Mouse (Mus musculus): ENCODE measurements around the gene Avpr2. TPM values are rescaled to one million over a fixed set of nuclear protein-coding genes. Genes with fewer than 3 reads are reported as not detected.

Avpr2 gene
- polyA plus RNA-seq (2015; fragmentation: Illumina TruSeq; extraction: RNeasy Lipid Tissue Mini Kit (QIAGEN cat#74804); ENCODE audit: low read depth, low replicate concordance): not detected

DNA sequence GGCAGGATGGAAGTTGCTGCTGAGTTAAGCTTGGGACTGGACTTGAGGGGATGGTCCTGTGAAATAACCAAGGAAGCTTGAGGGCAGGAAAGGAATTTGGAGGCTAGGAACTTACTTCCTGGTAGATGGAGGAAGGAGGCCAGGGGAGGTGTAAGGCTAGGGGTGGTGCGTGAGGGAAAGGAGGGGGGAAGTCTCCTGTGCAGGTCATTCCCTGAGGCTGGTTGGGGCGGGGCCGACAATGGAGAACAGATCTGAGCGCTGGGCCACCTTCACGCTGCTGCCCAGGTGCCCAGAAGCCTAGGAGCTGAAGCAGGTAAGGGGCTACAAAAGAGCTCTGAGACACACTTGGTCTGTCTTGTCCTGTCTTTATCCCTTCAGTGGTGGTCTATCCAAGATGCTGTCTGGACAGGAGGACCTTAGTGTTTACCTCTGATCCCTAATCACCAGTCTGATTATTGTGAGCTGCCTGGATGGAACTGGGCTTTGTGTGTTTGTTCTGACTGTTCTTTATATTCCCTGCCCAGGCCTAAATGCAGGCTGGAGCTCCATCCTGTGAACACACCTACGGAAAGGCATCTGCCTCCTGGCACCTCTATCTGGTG is at the start of gene Avpr2:
Avpr2 (plus strand) TSS at position 552 of the 602 bp plus-strand sequence.

DNA sequence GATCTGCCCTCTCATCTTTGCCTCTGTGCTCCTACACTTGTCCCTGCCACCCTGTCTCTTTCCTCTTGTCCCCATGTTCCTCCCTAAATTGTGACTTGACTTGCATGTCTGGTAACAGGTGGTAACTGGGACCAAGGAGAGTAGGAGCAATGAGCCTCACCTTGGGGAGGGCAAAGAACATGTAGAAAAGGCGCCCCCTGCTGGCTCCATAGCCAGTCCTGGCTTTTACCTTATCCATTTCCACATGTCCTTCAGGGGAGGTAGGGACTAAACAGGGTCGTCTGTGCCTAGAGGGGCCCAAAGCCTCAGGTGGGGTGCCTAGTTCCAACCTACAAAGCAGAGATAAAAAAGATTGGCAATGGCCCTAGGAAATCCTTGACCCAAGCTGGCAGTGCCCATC is 3.8 kb downstream of the Avpr2 start, which contains the start of gene L1cam:
L1cam (minus strand) TSS at position 387 of the 400 bp plus-strand sequence.

DNA sequence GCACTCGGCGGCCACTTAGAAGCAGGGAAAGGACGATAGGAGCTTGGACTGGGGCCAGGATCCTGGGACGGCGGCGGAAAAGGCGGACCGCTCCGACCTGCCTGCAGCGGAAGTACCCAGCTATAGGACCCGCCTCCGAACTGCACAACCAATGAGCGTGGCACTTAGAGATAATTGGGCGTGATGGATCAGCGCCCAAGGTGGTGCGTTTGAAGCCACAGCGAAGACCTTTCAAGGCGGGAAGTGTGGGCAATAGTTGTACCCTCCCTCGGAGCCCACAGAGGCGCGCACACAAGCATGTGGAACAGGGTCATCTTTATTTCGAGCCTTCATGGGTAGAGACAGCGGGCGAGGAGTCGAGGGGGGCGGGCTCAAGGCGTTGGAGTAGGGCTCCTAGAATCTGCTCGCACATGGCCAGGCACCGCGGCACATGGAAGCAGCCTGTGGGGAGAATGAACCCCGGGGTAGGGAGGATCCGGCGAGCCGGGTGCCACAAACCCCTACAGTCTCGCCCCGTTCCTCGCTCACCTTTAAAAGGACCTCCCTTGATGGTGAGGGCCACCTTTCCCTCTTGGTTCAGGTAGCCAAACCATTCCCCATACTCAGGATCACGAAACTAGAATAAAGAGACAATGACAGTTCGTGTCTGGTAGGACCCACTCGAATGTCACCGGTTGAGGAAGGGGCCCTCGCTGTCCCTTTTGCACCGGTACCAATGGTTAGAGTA is 30.1 kb downstream of the Avpr2 start, which contains the start of the genes Arhgap4 and Naa10:
Arhgap4 (minus strand) TSS at position 48 of the 727 bp plus-strand sequence.
Naa10 (minus strand) TSS at position 122 of the 727 bp plus-strand sequence.

DNA sequence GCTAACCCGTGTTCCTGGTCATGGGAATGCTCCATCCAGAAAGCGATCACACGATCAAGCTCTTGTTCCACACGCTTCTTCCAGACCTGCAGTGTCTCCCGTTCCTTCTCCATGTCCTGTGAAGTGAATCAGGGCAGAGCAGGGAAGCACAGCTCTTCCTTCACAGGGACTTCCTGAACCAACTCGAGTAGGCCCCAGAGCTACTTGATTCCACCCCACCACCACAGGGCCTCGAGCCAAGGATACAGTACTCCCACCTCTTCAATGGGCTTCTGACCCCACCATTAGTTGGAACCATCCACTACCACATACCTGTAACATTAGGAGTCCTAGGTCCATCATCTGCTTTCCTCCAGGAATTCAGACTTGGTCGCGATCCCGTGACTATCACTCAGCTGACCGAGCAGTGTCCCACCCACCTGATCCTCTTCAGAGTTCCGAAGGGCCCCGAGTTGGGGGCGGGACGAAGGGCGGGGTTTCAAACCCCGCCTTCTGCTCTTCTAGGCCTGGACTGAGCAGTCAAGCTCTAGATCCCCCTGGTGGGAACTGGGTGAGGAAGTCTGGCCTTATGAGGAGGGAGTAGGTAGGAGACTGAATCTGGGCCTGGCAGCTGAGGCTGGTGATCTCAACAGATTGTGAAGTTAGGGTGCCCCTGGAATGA is 38.6 kb downstream of the Avpr2 start, which contains the start of gene Renbp:
Renbp (minus strand) TSS at position 449 of the 661 bp plus-strand sequence.

Other genes starting within 250 kb of the Avpr2 start
- 115 TPM for gene Pnck, start 232.0 kb upstream of the Avpr2 start, polyA plus RNA-seq (2015; fragmentation: Illumina TruSeq; extraction: RNeasy Lipid Tissue Mini Kit (QIAGEN cat#74804); ENCODE audit: low read depth, low replicate concordance)
- 75.3 TPM for gene Slc6a8, start 219.0 kb upstream of the Avpr2 start, polyA plus RNA-seq (2015; fragmentation: Illumina TruSeq; extraction: RNeasy Lipid Tissue Mini Kit (QIAGEN cat#74804); ENCODE audit: low read depth, low replicate concordance)
- 138 TPM for gene Bcap31, start 175.9 kb upstream of the Avpr2 start, polyA plus RNA-seq (2015; fragmentation: Illumina TruSeq; extraction: RNeasy Lipid Tissue Mini Kit (QIAGEN cat#74804); ENCODE audit: low read depth, low replicate concordance)
- 9.2 TPM for gene Abcd1, start 175.5 kb upstream of the Avpr2 start, polyA plus RNA-seq (2015; fragmentation: Illumina TruSeq; extraction: RNeasy Lipid Tissue Mini Kit (QIAGEN cat#74804); ENCODE audit: low read depth, low replicate concordance)
- 12.9 TPM for gene Plxnb3, start 135.0 kb upstream of the Avpr2 start, polyA plus RNA-seq (2015; fragmentation: Illumina TruSeq; extraction: RNeasy Lipid Tissue Mini Kit (QIAGEN cat#74804); ENCODE audit: low read depth, low replicate concordance)
- gene Srpk3, start 117.7 kb upstream of the Avpr2 start, polyA plus RNA-seq (2015; fragmentation: Illumina TruSeq; extraction: RNeasy Lipid Tissue Mini Kit (QIAGEN cat#74804); ENCODE audit: low read depth, low replicate concordance): 13.8 TPM
- gene Idh3g, start 105.2 kb upstream of the Avpr2 start, polyA plus RNA-seq (2015; fragmentation: Illumina TruSeq; extraction: RNeasy Lipid Tissue Mini Kit (QIAGEN cat#74804); ENCODE audit: low read depth, low replicate concordance): 264 TPM
- 145 TPM for gene Ssr4, start 105.1 kb upstream of the Avpr2 start, polyA plus RNA-seq (2015; fragmentation: Illumina TruSeq; extraction: RNeasy Lipid Tissue Mini Kit (QIAGEN cat#74804); ENCODE audit: low read depth, low replicate concordance)
- 82.2 TPM for gene Pdzd4, start 67.1 kb upstream of the Avpr2 start, polyA plus RNA-seq (2015; fragmentation: Illumina TruSeq; extraction: RNeasy Lipid Tissue Mini Kit (QIAGEN cat#74804); ENCODE audit: low read depth, low replicate concordance)
- gene L1cam, start 4.0 kb downstream of the Avpr2 start, polyA plus RNA-seq (2015; fragmentation: Illumina TruSeq; extraction: RNeasy Lipid Tissue Mini Kit (QIAGEN cat#74804); ENCODE audit: low read depth, low replicate concordance): 98.7 TPM
- 3.8 TPM for gene Arhgap4, start 29.8 kb downstream of the Avpr2 start, polyA plus RNA-seq (2015; fragmentation: Illumina TruSeq; extraction: RNeasy Lipid Tissue Mini Kit (QIAGEN cat#74804); ENCODE audit: low read depth, low replicate concordance)
- gene Naa10, start 29.8 kb downstream of the Avpr2 start, polyA plus RNA-seq (2015; fragmentation: Illumina TruSeq; extraction: RNeasy Lipid Tissue Mini Kit (QIAGEN cat#74804); ENCODE audit: low read depth, low replicate concordance): 66.1 TPM
- 7.2 TPM for gene Renbp, start 38.7 kb downstream of the Avpr2 start, polyA plus RNA-seq (2015; fragmentation: Illumina TruSeq; extraction: RNeasy Lipid Tissue Mini Kit (QIAGEN cat#74804); ENCODE audit: low read depth, low replicate concordance)
- 43.1 TPM for gene Hcfc1, start 74.3 kb downstream of the Avpr2 start, polyA plus RNA-seq (2015; fragmentation: Illumina TruSeq; extraction: RNeasy Lipid Tissue Mini Kit (QIAGEN cat#74804); ENCODE audit: low read depth, low replicate concordance)
- gene Irak1, start 131.8 kb downstream of the Avpr2 start, polyA plus RNA-seq (2015; fragmentation: Illumina TruSeq; extraction: RNeasy Lipid Tissue Mini Kit (QIAGEN cat#74804); ENCODE audit: low read depth, low replicate concordance): 52.5 TPM
- gene Opn1mw, start 235.4 kb downstream of the Avpr2 start, polyA plus RNA-seq (2015; fragmentation: Illumina TruSeq; extraction: RNeasy Lipid Tissue Mini Kit (QIAGEN cat#74804); ENCODE audit: low read depth, low replicate concordance): 1.2 TPM
- 40.9 TPM for gene Mecp2, start 243.3 kb downstream of the Avpr2 start, polyA plus RNA-seq (2015; fragmentation: Illumina TruSeq; extraction: RNeasy Lipid Tissue Mini Kit (QIAGEN cat#74804); ENCODE audit: low read depth, low replicate concordance)

Measured in brain, adult 10 weeks (tissue).